Mouse (Mus musculus) neutrophil, adult 83 days (primary cell): Measurements from ENCODE around the gene Prmt7. TPM values are rescaled to one million over a fixed set of nuclear protein-coding genes. Genes with fewer than 3 reads are reported as not detected.

Source experiments
- total RNA-seq, 2 experiments: library from RNA; stranded (reverse); gene quantifications; one replicate each; pipeline ENCODE4 v1.2.4; 2023

Prmt7 gene
- total RNA-seq = 1 to 10 TPM; 6.9 to 8.0 TPM

DNA sequence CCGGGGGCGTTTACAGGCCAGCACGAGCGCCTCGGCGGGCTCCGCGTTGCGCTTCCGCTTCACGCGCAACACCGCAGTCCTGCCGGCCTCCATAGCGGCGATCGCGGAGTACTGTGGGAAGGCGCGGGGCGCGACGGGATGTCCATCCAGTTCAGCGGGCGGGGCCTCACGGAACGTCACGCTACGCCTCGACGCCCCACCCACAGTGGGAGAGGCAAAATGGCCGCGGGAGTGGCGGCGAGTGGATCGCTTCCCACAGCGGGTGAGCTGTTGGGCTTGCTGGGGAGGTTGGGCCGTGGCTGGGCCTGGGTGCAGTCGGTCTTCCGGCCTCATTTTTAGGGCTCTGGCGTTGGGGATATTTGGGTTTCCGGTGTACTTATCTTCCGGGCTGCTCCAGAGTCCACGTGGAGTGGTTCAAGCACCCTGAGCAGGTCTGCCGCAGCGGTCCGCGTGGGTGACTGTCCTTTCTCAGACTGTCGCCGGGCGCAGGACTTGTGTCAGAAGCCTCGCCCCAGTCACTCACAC lies at the start of gene Prmt7, which contains the start of gene Slc7a6os:
Gene Prmt7 (plus strand): TSS at position 116 of the 525 bp plus-strand sequence.
Gene Slc7a6os (minus strand): TSS at position 115 of the 525 bp plus-strand sequence.

DNA sequence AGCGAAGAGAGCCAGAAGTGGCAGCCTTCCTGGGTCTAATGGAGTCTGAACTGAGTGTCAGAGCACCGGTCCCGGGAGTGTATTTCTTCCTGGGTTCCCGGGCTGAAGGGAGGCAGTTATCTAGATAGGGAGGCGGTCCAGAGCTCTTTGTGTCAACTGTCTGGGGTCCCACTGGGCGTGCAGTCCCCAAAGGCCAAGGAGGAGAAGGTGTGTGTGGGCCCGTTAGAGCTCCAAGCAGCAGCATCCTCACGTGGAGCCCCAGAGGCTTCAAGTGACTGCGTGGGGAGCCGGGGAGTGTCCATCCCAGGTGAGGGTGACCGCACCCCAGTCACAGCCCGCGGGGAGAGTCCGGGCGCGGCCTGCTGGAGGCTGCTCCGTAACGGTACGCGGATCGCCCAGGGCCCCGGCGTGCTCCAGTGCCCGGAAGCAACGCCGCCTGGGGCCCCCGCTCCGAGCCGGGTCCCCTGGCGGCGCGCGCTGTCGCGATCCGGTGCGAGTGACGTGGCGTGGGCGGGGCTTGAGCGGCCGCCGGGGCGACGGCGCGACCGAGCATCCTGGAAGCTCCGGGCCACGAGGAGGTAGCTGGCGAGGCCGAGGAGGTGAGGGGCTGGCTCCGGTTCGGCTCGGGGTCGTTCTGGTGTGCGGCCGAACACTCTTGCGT lies 42.2 kb upstream of the Prmt7 start, which contains the start of gene Slc7a6:
Gene Slc7a6 (plus strand): TSS at position 502 of the 661 bp plus-strand sequence.

Other genes starting within 250 kb of the Prmt7 start
- gene Slc12a4, start 244.8 kb upstream of the Prmt7 start, total RNA-seq = 1 to 10 TPM; 9.6 to 9.8 TPM
- gene Dpep3, start 231.5 kb upstream of the Prmt7 start, total RNA-seq = not detected
- 1 to 10 TPM; 7.5 to 9.8 TPM for gene Dus2, start 219.6 kb upstream of the Prmt7 start, total RNA-seq
- not detected for gene Dpep2nb, start 205.0 kb upstream of the Prmt7 start, total RNA-seq
- gene Ddx28, start 199.1 kb upstream of the Prmt7 start, total RNA-seq = 1 to 10 TPM; 5.3 to 7.1 TPM
- gene Nfatc3, start 152.1 kb upstream of the Prmt7 start, total RNA-seq = 10 to 100 TPM; 46.6 to 49.5 TPM
- not detected for gene Esrp2, start 74.0 kb upstream of the Prmt7 start, total RNA-seq
- 10 to 100 TPM; 18.4 to 18.7 TPM for gene Pla2g15, start 60.5 kb upstream of the Prmt7 start, total RNA-seq
- gene Slc7a6, start 42.1 kb upstream of the Prmt7 start, total RNA-seq = 1 to 10 TPM; 6.5 to 8.0 TPM
- 10 to 100 TPM; 20.4 to 21.9 TPM for gene Slc7a6os, start within 50 bp of the Prmt7 start, total RNA-seq
- gene Smpd3, start 127.1 kb downstream of the Prmt7 start, total RNA-seq = 1 to 10 TPM in 1 of 2 experiments, under 1 TPM in 1; 0.97 to 1.2 TPM
- 1 to 10 TPM; 3.9 to 4.4 TPM for gene Zfp90, start 204.4 kb downstream of the Prmt7 start, total RNA-seq